Mouse (Mus musculus): ENCODE results near the gene Hepacam2. TPM values are rescaled to one million over a fixed set of nuclear protein-coding genes. Genes with fewer than 3 reads are reported as not detected.
"Not testable (repeated sequence)": the region's sequence is repeated elsewhere in the genome, so short reads cannot be mapped to it uniquely, and the experiment has no call there.

Hepacam2 gene
- polyA plus RNA-seq, 1 experiment from 2014 or later: 1.6 TPM

DNA sequence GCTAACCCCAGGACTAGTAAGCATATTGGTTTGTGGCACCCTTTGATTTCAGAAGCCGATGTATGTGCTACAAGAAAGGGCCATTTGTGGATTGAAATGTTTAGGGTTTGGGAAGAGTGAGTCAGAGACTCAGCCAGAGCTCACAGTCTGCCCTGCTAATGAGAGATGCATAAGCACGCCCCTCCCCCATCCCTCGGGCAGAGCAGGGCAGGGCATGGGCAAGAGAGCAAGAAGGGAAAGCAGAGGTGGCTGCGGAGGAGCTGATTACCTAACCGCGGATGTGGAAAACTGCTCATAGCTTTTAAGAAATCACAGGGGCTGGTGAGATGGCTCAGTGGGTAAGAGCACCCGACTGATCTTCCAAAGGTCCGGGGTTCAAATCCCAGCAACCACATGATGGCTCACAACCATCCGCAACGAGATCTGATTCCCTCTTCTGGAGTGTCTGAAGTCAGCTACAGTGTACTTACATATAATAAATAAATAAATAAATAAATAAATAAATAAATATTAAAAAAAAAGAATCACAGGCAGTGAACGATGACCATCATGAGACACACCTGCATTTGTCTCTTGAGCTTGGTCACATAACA lies 42.1 kb downstream of the Hepacam2 start:
- Histone ChIP-seq H3K4me2 (no peak overlapping the region), H3K27ac (no peak overlapping the region), H3K36me3 (no peaks in the 10 kb centered on the region), H3K4me1 (replicated peaks) (0 out of 2 replicates have a peak, but pooled peaks cover 6% of the 10 kb centered on the region), H3K27me3 (no peaks in the 10 kb centered on the region), H3K9ac (no peak overlapping the region), H3K9me3 (no peaks in the 10 kb centered on the region), H3K4me3 (no peak overlapping the region)
- ATAC-seq (ENCODE audit: low FRiP score): peak; percentile 63; the same call in 1 of the 2 replicates
- WGBS: 72% methylated on average over 11 of the region's 11 CpGs

DNA sequence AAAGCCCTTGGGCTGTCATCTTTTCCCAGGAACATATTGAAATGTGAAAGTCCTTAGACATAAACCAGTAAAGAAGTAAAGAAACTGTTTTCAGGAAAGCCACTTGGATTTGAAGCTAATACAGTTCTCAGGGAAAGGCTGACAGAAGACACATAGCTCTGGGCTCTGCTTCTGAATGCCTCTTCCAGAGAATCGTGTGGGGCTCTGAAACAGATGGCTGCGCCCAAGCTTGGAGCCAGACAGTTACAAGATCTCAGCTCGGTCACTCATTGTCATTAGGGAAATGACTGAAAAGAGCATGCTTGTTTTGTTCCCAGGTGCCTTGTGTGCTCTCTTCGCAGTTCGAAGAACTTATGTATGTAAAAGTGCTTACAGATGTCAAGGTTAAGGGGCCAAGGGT lies 43.7 kb downstream of the Hepacam2 start:
- Histone ChIP-seq H3K9me3 (no peaks in the 10 kb centered on the region), H3K27me3 (no peaks in the 10 kb centered on the region), H3K4me1 (replicated peaks) (0 out of 2 replicates have a peak, but pooled peaks cover 6% of the 10 kb centered on the region), H3K9ac (no peak overlapping the region), H3K4me2 (no peak overlapping the region), H3K4me3 (no peak overlapping the region), H3K36me3 (no peaks in the 10 kb centered on the region), H3K27ac (no peak overlapping the region)
- no peak for ATAC-seq (ENCODE audit: low FRiP score)
- 64% methylated on average over 5 of the region's 5 CpGs for WGBS

DNA sequence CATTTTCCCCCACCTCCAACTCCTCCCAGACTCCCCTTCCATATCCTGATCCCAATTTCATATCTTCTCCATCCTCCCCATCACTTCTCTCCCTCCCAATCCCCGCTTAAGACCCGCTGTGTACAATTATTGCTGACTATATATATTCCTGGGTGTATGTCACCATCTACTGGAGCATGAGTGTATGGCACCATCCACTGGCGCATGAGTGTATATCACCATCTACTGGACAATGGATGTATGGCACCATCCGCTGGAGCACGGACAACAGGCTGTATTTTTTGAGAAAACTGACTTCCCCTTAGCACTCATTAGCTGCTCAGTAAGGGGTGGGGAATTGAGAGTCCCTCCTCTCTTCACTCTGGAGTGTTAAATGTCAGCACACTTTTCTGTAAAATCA lies 50.7 kb downstream of the Hepacam2 start:
- no peaks in the 10 kb centered on the region for H3K36me3 ChIP-seq
- no peak overlapping the region for H3K4me3 ChIP-seq
- no peak overlapping the region for H3K9ac ChIP-seq
- no peaks in the 10 kb centered on the region for H3K9me3 ChIP-seq
- WGBS: 11% methylated on average over 5 of the region's 5 CpGs
- H3K27me3 ChIP-seq: no peaks in the 10 kb centered on the region
- peak; percentile 78; the same call in 1 of the 2 replicates for ATAC-seq (ENCODE audit: low FRiP score)
- H3K4me1 ChIP-seq (replicated peaks): no peaks in the 10 kb centered on the region
- no peak overlapping the region for H3K27ac ChIP-seq
- H3K4me2 ChIP-seq: no peak overlapping the region

DNA sequence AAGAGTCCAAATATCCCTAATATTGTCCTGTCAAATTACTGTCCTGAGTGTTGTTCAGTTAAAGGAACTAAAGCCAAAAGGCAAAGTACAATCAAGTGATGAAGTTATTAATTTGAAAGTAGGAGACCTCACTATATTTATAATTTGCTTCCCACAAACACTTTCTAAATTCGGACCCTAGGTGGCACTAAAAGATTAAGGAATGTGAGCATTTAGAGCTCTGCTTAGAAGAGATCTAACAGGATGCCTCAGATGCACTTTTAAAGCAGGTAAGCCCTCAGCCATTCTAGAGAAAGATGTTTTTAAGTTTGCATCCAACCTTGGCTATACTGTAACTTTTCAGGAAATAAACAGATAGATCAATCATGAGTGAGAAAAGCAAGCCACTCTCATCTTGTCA lies 54.2 kb downstream of the Hepacam2 start:
- WGBS: 38% methylated on average over 1 of the region's 1 CpGs
- no peaks in the 10 kb centered on the region for H3K27me3 ChIP-seq
- no peak overlapping the region for H3K9ac ChIP-seq
- no peaks in the 10 kb centered on the region for H3K36me3 ChIP-seq
- no peak overlapping the region for H3K4me3 ChIP-seq
- H3K4me2 ChIP-seq: no peak overlapping the region
- H3K9me3 ChIP-seq: no peaks in the 10 kb centered on the region
- ATAC-seq (ENCODE audit: low FRiP score): no peak
- no peak overlapping the region for H3K27ac ChIP-seq
- no peaks in the 10 kb centered on the region for H3K4me1 ChIP-seq (replicated peaks)

DNA sequence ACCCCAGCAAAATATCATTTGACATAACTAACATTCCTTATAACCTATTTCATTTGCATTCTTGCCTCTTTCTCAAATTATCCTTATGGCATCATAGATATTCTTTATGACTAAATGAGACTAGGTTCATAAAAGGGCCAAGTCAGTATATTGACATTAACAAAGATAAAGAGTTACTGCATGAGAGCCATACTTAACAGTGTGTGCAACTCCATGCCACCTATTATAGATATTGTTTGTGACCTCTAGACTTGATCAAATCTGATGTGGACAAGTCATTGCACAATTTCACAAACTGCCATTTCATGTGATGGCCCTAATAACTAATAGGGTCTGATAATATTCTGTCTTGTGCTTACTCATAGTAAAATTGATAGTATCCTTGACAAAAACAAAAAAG lies 62.0 kb downstream of the Hepacam2 start:
- no peaks in the 10 kb centered on the region for H3K4me1 ChIP-seq (replicated peaks)
- no peak overlapping the region for H3K4me2 ChIP-seq
- H3K27me3 ChIP-seq: no peaks in the 10 kb centered on the region
- no peak overlapping the region for H3K27ac ChIP-seq
- H3K4me3 ChIP-seq: no peak overlapping the region
- no peaks in the 10 kb centered on the region; the same call in 1 of the 2 replicates for H3K9me3 ChIP-seq
- no peaks in the 10 kb centered on the region for H3K36me3 ChIP-seq
- H3K9ac ChIP-seq: no peak overlapping the region
- ATAC-seq (ENCODE audit: low FRiP score): no peak

DNA sequence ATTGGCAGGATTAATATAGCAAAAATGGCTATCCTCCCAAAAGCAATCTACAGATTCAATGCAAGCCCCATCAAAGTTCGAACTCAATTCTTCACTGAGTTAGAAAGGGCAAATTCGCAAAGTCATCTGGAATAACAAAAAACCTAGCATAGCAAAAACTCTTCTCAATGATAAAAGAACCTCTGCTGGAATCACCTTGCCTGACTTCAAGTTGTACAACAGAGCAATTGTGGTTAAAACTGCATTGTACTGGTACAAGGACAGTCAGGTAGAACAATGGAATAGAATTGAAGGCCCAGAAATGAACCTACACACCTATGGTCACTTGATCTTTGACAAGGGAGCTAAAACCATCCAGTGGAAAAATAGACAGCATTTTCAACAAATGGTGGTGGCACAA lies 67.1 kb downstream of the Hepacam2 start:
- not testable (repeated sequence) for ATAC-seq (ENCODE audit: low FRiP score); H3K27me3 ChIP-seq; H3K9me3 ChIP-seq; H3K4me2 ChIP-seq; H3K4me3 ChIP-seq; H3K4me1 ChIP-seq (replicated peaks); H3K27ac ChIP-seq; H3K9ac ChIP-seq; H3K36me3 ChIP-seq
- WGBS: 85% methylated on average over 2 of the region's 2 CpGs

DNA sequence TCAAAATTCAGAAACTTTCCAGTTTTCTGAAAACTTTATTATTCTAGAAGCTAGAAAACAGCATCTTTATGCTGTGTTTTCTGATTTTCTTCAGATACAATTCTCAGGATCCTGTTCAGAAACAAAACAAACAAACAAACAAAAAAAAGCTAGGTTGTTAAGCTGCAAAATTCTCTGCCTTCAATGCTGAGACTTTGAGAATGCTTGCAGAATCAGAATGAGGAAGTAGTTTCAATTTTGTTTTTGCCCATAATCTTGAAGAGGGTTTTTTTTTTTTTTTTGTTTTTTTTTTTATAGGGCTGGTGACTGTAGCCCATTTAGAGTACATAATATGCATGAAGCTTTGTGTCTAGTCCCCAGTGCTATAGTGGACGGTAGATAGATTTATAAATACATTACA lies 71.1 kb downstream of the Hepacam2 start:
- H3K9ac ChIP-seq: no peak overlapping the region
- H3K27me3 ChIP-seq: no peaks in the 10 kb centered on the region
- H3K4me3 ChIP-seq: no peak overlapping the region
- 88% methylated on average over 1 of the region's 1 CpGs for WGBS
- no peaks in the 10 kb centered on the region for H3K9me3 ChIP-seq
- H3K36me3 ChIP-seq: no peaks in the 10 kb centered on the region
- ATAC-seq (ENCODE audit: low FRiP score): no peak
- no peaks in the 10 kb centered on the region for H3K4me1 ChIP-seq (replicated peaks)
- no peak overlapping the region for H3K4me2 ChIP-seq
- no peak overlapping the region for H3K27ac ChIP-seq

DNA sequence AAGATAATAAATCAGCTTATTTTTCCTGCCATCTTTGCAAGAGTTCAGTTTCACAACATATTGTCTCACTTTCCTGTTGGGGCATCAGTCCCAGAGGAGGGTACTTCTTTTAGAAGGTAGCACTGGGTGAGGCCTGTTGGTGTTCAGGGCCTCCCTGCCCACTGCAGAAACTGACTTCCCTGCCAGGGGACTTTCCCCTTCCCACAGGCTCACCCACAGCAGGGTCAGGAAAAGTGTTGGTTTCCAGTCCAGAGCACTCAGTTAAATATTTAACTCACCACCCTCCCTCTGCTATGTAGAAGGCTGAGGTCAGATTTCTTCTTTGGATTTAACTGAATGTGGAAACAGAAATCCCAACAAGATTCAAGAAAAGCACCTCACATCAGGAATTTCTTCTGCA lies 72.8 kb downstream of the Hepacam2 start:
- H3K4me3 ChIP-seq; H3K4me2 ChIP-seq; H3K27ac ChIP-seq; H3K4me1 ChIP-seq (replicated peaks); H3K9ac ChIP-seq; ATAC-seq (ENCODE audit: low FRiP score); H3K27me3 ChIP-seq; H3K9me3 ChIP-seq; H3K36me3 ChIP-seq: not testable (repeated sequence)

DNA sequence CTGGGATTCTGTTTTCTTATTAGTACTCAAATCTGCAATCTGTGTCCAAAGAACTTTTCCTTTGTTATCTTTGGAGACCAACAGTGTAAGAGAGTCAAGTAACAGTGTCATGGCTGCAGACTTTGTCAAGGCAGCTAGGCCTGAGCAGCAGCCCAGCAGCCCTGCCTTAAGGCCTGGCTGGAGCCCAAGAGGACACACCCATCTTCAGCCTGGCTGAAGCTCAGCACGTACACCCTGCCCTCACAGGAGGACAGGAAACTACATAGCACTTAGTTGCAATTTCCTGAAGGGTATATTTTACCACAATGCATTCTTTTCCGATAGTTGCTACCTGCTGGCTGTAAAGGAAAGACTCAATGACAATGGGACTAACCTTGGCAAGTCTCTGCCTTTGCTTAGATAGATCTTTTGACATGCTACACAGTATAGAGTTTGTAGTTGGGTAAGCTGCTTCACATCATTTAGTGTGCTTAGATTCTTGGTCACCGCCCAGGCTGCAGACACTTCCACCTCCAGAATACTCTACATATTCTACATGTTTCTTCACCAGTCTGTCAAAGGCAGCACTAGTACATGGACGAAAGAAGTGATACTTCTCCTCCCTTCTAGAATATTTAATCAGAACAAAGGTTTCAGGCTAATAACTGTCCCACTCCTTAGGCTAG lies 73.4 kb downstream of the Hepacam2 start:
- not testable (repeated sequence) for H3K27ac ChIP-seq; H3K4me1 ChIP-seq (replicated peaks); H3K36me3 ChIP-seq; H3K4me3 ChIP-seq; H3K9me3 ChIP-seq; H3K4me2 ChIP-seq; H3K27me3 ChIP-seq; ATAC-seq (ENCODE audit: low FRiP score); H3K9ac ChIP-seq
- 36% methylated on average over 1 of the region's 4 CpGs for WGBS

Other genes starting within 250 kb of the Hepacam2 start
- gene Samd9l, start 98.7 kb downstream of the Hepacam2 start, polyA plus RNA-seq (2015; fragmentation: Nextera tagmentation; extraction: Ambion mirVana): 0.83 and 0.88 TPM in 2 replicates
- 50.3 and 53.6 TPM in 2 replicates for gene Vps50, start 84 bp upstream of the Hepacam2 start, polyA plus RNA-seq (2015; fragmentation: Nextera tagmentation; extraction: Ambion mirVana)

Measured in hindbrain, embryonic 13.5 days (tissue).